Mouse (Mus musculus) right cerebral cortex, adult 18-20 months (tissue): ENCODE measurements around the gene Fnd3c2.
"Not testable (repeated sequence)": the region's sequence is repeated elsewhere in the genome, so short reads cannot be mapped to it uniquely, and the experiment has no call there.

Experiments
- DNase-seq: peaks from one replicate; pipeline ENCODE4 v3.0.0; 2022; ENCODE audit warnings: mixed read lengths

Gene Fnd3c2

GRCm38 (mm10) chrX:106255276-106255675 lies at the start of gene Fnd3c2:
Gene Fnd3c2, minus strand, starts transcription at chrX:106255376.
- no peak for DNase-seq

- no peak for DNase-seq
Observed at GRCm38 (mm10) chrX:106284441-106284840, 29.3 kb upstream of the Fnd3c2 start.

DNA sequence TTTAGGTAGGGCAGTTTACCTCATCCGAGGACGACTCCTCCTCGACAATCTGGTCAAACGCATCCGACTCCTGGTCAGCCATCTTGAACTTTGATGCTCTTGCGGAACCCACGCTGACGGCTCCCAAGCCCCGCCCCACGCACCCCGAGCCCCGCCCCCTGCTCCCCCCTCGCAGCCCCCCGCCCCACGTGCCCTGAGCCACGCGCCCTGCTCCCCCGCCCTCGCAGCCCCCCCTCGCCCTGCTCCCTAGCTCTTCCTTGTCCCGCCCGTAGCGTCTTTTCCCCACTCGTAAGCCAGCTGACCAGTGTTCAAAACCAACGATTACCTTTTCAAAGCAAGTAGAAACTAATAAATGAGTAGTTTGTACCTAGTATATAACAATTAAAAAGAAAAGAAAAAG lies 34.1 kb downstream of the Fnd3c2 start, which contains the start of gene Taf9b:
Gene Taf9b (minus strand): TSS at position 101 of the 400 bp plus-strand sequence.
- DNase-seq: no peak

GRCm38 (mm10) chrX:106219171-106220032 lies 35.8 kb downstream of the Fnd3c2 start:
- DNase-seq: peak; percentile 83

- no peak for DNase-seq
Observed at GRCm38 (mm10) chrX:106209100-106209499, 46.1 kb downstream of the Fnd3c2 start.

GRCm38 (mm10) chrX:106198904-106199303 lies 56.3 kb downstream of the Fnd3c2 start:
- no peak for DNase-seq

GRCm38 (mm10) chrX:106197308-106197707 lies 57.9 kb downstream of the Fnd3c2 start:
- DNase-seq: no peak

DNA sequence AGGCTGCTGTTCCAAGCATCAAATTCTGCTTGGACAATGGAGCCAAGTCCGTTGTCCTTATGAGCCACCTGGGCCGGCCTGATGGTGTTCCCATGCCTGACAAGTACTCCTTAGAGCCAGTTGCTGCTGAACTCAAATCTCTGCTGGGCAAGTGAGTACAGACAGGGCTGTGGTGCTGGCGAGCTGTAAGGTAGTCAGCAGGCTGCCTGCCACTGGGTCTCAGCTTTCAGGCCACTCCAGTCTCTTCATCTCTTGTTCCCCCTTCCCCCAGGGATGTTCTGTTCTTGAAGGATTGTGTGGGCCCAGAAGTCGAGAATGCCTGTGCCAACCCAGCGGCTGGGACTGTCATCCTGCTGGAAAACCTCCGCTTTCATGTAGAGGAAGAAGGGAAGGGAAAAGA lies 60.8 kb downstream of the Fnd3c2 start:
- not testable (repeated sequence) for DNase-seq

- DNase-seq: no peak
Observed at GRCm38 (mm10) chrX:106190091-106190490, 65.1 kb downstream of the Fnd3c2 start.

DNA sequence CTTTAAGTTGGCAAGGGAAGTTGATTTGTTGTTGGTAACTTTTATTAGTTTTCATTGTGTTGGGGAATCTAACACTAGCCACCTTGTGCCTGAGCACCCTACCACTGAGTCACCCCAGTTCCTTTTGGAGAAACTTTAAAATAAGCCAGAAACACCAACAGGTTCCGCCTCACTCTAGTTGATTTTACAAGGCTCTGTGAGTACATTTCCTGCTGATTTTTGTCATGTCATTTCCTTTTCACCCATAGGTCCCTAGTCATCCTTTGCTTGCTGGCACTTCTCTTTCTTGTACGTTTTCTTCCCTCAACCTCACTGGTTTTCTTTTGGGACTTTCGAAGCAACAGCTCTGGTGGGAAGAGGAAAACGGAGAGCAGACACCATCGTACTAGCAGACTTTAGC lies 65.8 kb downstream of the Fnd3c2 start:
- DNase-seq: no peak

DNA sequence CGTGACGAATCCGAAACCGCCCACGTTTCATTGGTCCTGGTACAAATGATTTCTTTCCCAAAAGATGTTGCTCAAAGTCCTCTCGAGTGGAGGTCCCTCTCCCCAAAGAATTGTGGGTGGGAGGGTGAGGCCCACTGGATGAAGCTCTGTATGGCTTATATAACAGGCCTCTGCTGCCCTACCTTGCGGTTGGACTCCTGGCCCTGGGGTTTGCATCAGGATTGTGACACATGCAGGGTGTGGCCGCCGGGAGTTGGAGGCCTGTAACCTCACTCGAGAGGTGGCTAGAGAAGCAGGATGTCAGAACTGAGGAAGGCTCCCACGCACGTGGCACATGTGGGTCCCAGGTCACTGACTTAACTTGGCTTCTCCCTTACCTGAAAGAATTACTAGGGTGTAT lies 67.4 kb downstream of the Fnd3c2 start:
- DNase-seq: peak; percentile 9

DNA sequence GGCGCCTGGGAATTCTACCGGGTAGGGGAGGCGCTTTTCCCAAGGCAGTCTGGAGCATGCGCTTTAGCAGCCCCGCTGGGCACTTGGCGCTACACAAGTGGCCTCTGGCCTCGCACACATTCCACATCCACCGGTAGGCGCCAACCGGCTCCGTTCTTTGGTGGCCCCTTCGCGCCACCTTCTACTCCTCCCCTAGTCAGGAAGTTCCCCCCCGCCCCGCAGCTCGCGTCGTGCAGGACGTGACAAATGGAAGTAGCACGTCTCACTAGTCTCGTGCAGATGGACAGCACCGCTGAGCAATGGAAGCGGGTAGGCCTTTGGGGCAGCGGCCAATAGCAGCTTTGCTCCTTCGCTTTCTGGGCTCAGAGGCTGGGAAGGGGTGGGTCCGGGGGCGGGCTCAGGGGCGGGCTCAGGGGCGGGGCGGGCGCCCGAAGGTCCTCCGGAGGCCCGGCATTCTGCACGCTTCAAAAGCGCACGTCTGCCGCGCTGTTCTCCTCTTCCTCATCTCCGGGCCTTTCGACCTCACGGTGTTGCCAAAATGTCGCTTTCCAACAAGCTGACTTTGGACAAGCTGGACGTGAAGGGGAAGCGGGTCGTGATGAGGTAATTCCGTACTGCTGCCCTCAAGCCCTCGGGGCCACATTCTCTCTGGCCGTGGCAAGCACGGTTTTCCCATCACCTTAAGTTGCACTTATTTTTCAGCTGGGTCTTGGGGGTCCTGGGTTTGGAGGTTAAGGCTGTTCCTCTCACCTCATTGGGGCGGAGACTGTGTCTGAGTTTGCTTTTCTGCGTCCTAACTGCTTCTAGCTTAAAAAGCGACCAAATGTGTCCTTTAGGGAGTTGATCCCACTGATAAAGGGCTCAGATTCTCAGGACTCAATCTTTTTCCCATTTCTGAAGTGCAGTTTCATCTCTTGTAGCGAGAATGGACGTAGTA lies 68.2 kb downstream of the Fnd3c2 start, which contains the start of gene Pgk1:
Gene Pgk1 (plus strand): TSS at position 388 of the 937 bp plus-strand sequence.
- peak; percentile 95 for DNase-seq

GRCm38 (mm10) chrX:106185706-106186105 lies 69.5 kb downstream of the Fnd3c2 start:
- no peak for DNase-seq
